Mouse (Mus musculus): Measurements from ENCODE around the gene Fam25c.

GRCm38 (mm10) chr14:34375415-34375904, 20.2 kb upstream of the Fam25c start, which contains the start of gene Mmrn2:
- TF ChIP-seq CTCF (IDR thresholded peaks at IDR 0.05; ENCODE audit: insufficient read depth, low read length) = no peak
- TF ChIP-seq POLR2A (IDR thresholded peaks at IDR 0.05; ENCODE audit: borderline replicate concordance, extremely low read depth, low read depth, low read length) = no peak

Data from lung, adult 2 months (tissue).